Mouse (Mus musculus) CD8-positive naive resting alpha-beta T cell, adult 2 months (primary cell): ENCODE measurements around the gene Dnaja3.

Experiments used
- DNase-seq, 2 experiments: peaks; one replicate each; pipeline ENCODE4 v3.0.0; 2022; ENCODE audit warnings: low read depth in 2 of 2, low spot score in 2 of 2

Dnaja3 gene

GRCm38 (mm10) chr16:4641119-4641838 is 1.5 kb downstream of the Dnaja3 start:
- DNase-seq = no peak

- DNase-seq = no peak
These were observed 2.4 kb downstream of the Dnaja3 start for GRCm38 (mm10) chr16:4642190-4642589.

- DNase-seq = no peak
These were observed 3.1 kb downstream of the Dnaja3 start for GRCm38 (mm10) chr16:4642937-4643336.

- DNase-seq = no peak
These were observed 4.1 kb downstream of the Dnaja3 start for GRCm38 (mm10) chr16:4643670-4644419.

GRCm38 (mm10) chr16:4645867-4646266 is 6.1 kb downstream of the Dnaja3 start:
- DNase-seq = no peak

- DNase-seq = no peak
These were observed 7.0 kb downstream of the Dnaja3 start for GRCm38 (mm10) chr16:4646831-4647230.

- no peak for DNase-seq
These were observed 7.9 kb downstream of the Dnaja3 start for GRCm38 (mm10) chr16:4647651-4648141.

GRCm38 (mm10) chr16:4648416-4649023 is 8.7 kb downstream of the Dnaja3 start:
- DNase-seq = no peak

- no peak for DNase-seq
These were observed 9.4 kb downstream of the Dnaja3 start for GRCm38 (mm10) chr16:4649211-4649610.

GRCm38 (mm10) chr16:4649692-4650091 is 9.9 kb downstream of the Dnaja3 start:
- DNase-seq = no peak

- DNase-seq = no peak
These were observed 10.4 kb downstream of the Dnaja3 start for GRCm38 (mm10) chr16:4650161-4650560.

GRCm38 (mm10) chr16:4651081-4651480 is 11.3 kb downstream of the Dnaja3 start:
- no peak for DNase-seq

GRCm38 (mm10) chr16:4651624-4652023 is 11.8 kb downstream of the Dnaja3 start:
- DNase-seq = no peak

- DNase-seq = no peak
These were observed 13.1 kb downstream of the Dnaja3 start for GRCm38 (mm10) chr16:4652707-4653416.

GRCm38 (mm10) chr16:4654706-4655105 is 14.9 kb downstream of the Dnaja3 start:
- no peak for DNase-seq

- DNase-seq = no peak
These were observed 15.5 kb downstream of the Dnaja3 start for GRCm38 (mm10) chr16:4655251-4655734.

GRCm38 (mm10) chr16:4655764-4656570 is 16.2 kb downstream of the Dnaja3 start:
- no peak for DNase-seq

- no peak for DNase-seq
These were observed 16.8 kb downstream of the Dnaja3 start for GRCm38 (mm10) chr16:4656571-4657081.

GRCm38 (mm10) chr16:4658781-4659245 is 19.0 kb downstream of the Dnaja3 start:
- DNase-seq = no peak

- DNase-seq = no peak
These were observed 19.5 kb downstream of the Dnaja3 start for GRCm38 (mm10) chr16:4659326-4659725.
